Mouse (Mus musculus) heart, adult 8-10 months (tissue): ENCODE data around the gene Uba1y. TPM values are rescaled to one million over a fixed set of nuclear protein-coding genes. Genes with fewer than 3 reads are reported as not detected.
"Not testable (repeated sequence)": the region's sequence is repeated elsewhere in the genome, so short reads cannot be mapped to it uniquely, and the experiment has no call there.

Source experiments
- DNase-seq: peaks from one replicate; pipeline ENCODE4 v3.0.0; 2022; ENCODE audit warnings: low spot score
- total RNA-seq, 4 experiments: library from RNA; stranded (reverse); gene quantifications; 2 replicates each; pipeline ENCODE4 v1.2.4; 2022

The Uba1y gene
- total RNA-seq: not detected

GRCm38 (mm10) chrY:818396-818795, at the start of gene Uba1y:
Gene Uba1y, plus strand, starts transcription at chrY:818649.
- DNase-seq: no peak

DNA sequence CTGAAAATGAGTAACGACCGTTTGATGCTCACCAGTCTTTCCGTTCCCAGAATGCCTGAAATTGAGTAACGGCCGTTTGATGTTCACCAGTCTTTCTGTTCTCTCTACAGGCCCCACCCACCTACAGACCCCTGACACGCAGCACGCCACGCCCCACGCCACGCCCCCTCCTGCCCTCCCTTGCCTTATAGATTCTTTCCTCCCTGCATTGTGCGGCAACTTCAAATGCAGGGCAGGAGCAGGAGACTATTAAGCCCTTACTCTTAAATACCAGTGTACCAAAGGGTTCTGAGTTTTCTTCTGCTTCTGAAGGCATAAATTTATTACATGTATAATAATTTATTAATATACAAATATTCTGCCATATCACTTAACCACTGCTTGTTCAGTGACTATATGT, 21.1 kb upstream of the Uba1y start, which contains the start of gene Zfy1:
Zfy1 (minus strand) TSS at position 101 of the 400 bp plus-strand sequence.
- DNase-seq: not testable (repeated sequence)

GRCm38 (mm10) chrY:808991-809661, 9.3 kb upstream of the Uba1y start:
- DNase-seq: peak; percentile 12

DNA sequence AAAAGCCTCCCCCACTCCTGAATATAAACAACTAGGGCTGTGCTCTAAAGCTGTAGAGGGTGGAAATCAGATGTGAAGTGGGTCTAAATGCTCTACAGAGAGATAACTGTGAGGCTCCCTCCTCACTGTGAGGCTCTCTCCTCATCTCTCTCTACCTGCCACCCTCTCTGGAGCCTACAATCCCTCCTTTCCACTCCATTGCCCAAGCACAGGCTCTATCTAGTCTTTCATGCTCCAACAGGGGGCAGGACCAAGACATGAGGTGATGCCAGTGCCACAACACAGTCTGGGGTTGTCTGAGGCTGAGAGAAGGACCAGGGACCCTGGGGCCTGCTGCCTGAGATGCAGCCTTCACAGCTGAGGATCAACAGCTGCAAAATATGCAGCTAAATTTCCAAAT, 54.0 kb downstream of the Uba1y start:
- no peak for DNase-seq

GRCm38 (mm10) chrY:872855-873549, 54.6 kb downstream of the Uba1y start:
- no peak for DNase-seq

Other genes with a start within 250 kb of the Uba1y start
- not detected for gene Zfy1, start 21.2 kb upstream of the Uba1y start, total RNA-seq
- gene Kdm5d, start 79.1 kb downstream of the Uba1y start, total RNA-seq: 10 to 100 TPM in 1 of 4 experiments, 1 to 10 TPM in 1, not detected in 2; 8.0 to 12.3 TPM
- gene Eif2s3y, start 191.9 kb downstream of the Uba1y start, total RNA-seq: 10 to 100 TPM in 2 of 4 experiments, not detected in 2; 50.1 to 62.5 TPM